Mouse (Mus musculus) fat pad, adult 2 months (tissue): ENCODE measurements at regions not wholly inside any gene's neighbourhood (a gene's known extent, or its start where the extent isn't known, plus 50 kb on each side); places are given as distances from the start of the nearest gene placed in this dataset.

Experiments used
- DNase-seq: peaks from one replicate; pipeline ENCODE4 v3.0.0-alpha.2; 2011; ENCODE audit warnings: low read depth, low spot score; ENCODE audit errors: extremely low read depth

GRCm38 (mm10) chr14:45983206-45983857 is 325.4 kb upstream of the Ddhd1 start:
- no peak for DNase-seq

GRCm38 (mm10) chr14:45984135-45984892 is 326.4 kb upstream of the Ddhd1 start:
- no peak for DNase-seq

- no peak for DNase-seq
Observed at GRCm38 (mm10) chr14:45992041-45992869, 334.3 kb upstream of the Ddhd1 start.

- no peak for DNase-seq
Observed at GRCm38 (mm10) chr14:45992870-45993135, 334.9 kb upstream of the Ddhd1 start.

- no peak for DNase-seq
Observed at GRCm38 (mm10) chr14:45993669-45994068, 335.7 kb upstream of the Ddhd1 start.

- DNase-seq: no peak
Observed at GRCm38 (mm10) chr14:45996760-45997159, 338.8 kb upstream of the Ddhd1 start.

- DNase-seq: no peak
Observed at GRCm38 (mm10) chr14:46004078-46004477, 346.1 kb upstream of the Ddhd1 start.

- no peak for DNase-seq
Observed at GRCm38 (mm10) chr14:46005307-46005706, 347.4 kb upstream of the Ddhd1 start.

GRCm38 (mm10) chr14:46013232-46013631 is 355.3 kb upstream of the Ddhd1 start:
- DNase-seq: no peak

GRCm38 (mm10) chr14:46014090-46014489 is 356.1 kb upstream of the Ddhd1 start:
- no peak for DNase-seq

- no peak for DNase-seq
Observed at GRCm38 (mm10) chr14:46015682-46016400, 357.9 kb upstream of the Ddhd1 start.

GRCm38 (mm10) chr14:46016701-46017106 is 358.8 kb upstream of the Ddhd1 start:
- DNase-seq: no peak

GRCm38 (mm10) chr14:46017286-46017685 is 359.3 kb upstream of the Ddhd1 start:
- DNase-seq: no peak

GRCm38 (mm10) chr14:46017976-46018375 is 360.0 kb upstream of the Ddhd1 start:
- DNase-seq: no peak

- DNase-seq: no peak
Observed at GRCm38 (mm10) chr14:46019240-46020025, 359.8 kb upstream of the Gm15217 start.

- no peak for DNase-seq
Observed at GRCm38 (mm10) chr14:46034301-46034700, 344.9 kb upstream of the Gm15217 start.

GRCm38 (mm10) chr14:46060622-46061381 is 318.4 kb upstream of the Gm15217 start:
- no peak for DNase-seq

- DNase-seq: no peak
Observed at GRCm38 (mm10) chr14:46067102-46067801, 312.0 kb upstream of the Gm15217 start.

GRCm38 (mm10) chr14:46071244-46071643 is 308.0 kb upstream of the Gm15217 start:
- no peak for DNase-seq
